Mouse (Mus musculus) CH12.LX (cell line): ENCODE measurements at regions not wholly inside any gene's neighbourhood (a gene's known extent, or its start where the extent isn't known, plus 50 kb on each side); places are given as distances from the start of the nearest gene placed in this dataset.

Source experiments
- DNase-seq: peaks from one replicate; pipeline ENCODE4 v3.0.0-alpha.2; 2013; ENCODE audit errors: extremely low read depth
- H3K27ac ChIP-seq: 2 replicates; pipeline ENCODE4 v1.5.1; 2012; ENCODE audit warnings: low read depth, mild to moderate bottlenecking, control low read depth, moderate library complexity; ENCODE audit not compliant: insufficient read depth
- H3K27me3 ChIP-seq: replicated peaks from 2 replicates; pipeline ENCODE3; 2012; ENCODE audit warnings: inconsistent platforms
- H3K36me3 ChIP-seq, 2 experiments: replicated peaks in 1 of 2; 2 replicates each; pipeline versions ENCODE3 to v1.6.1; 2012; ENCODE audit warnings: inconsistent platforms in 1 of 2, low read length in 1 of 2, mild to moderate bottlenecking in 1 of 2, mixed read lengths in 1 of 2, moderate library complexity in 1 of 2; ENCODE audit not compliant: control insufficient read depth in 1 of 2, insufficient read depth in 1 of 2
- H3K4me1 ChIP-seq, 2 experiments: 2 replicates each; pipeline ENCODE4 v1.6.1; 2012; ENCODE audit warnings: inconsistent platforms in 1 of 2, moderate library complexity in 1 of 2; ENCODE audit not compliant: insufficient read depth in 2 of 2, control insufficient read depth in 1 of 2
- H3K4me2 ChIP-seq: 2 replicates; pipeline ENCODE4 v1.6.1; 2012; ENCODE audit warnings: low read depth, mild to moderate bottlenecking, control low read depth; ENCODE audit not compliant: poor library complexity, insufficient read depth, severe bottlenecking
- H3K4me3 ChIP-seq, 3 experiments: fragments of 150-350 bp in 1 of 3; sonication (generic) in 1 of 3; replicated peaks in 1 of 3; 2 replicates each; pipeline versions ENCODE3 to v1.5.1; 2011 to 2012; ENCODE audit warnings: low read depth in 2 of 3, low read length in 2 of 3, mild to moderate bottlenecking in 2 of 3, moderate library complexity in 2 of 3, control low read depth in 1 of 3, improper control_type of control experiment in 1 of 3, inconsistent platforms in 1 of 3, mixed read lengths in 1 of 3; ENCODE audit not compliant: poor library complexity in 1 of 3
- H3K79me2 ChIP-seq: replicated peaks from 2 replicates; pipeline ENCODE4 v1.6.1; 2012; ENCODE audit warnings: mild to moderate bottlenecking, moderate library complexity; ENCODE audit not compliant: control insufficient read depth, poor library complexity, insufficient read depth, severe bottlenecking; ENCODE audit errors: extremely low read depth
- H3K9ac ChIP-seq: 2 replicates; pipeline ENCODE4 v1.6.1; 2012; ENCODE audit warnings: low read depth, mild to moderate bottlenecking, control low read depth, moderate library complexity; ENCODE audit not compliant: insufficient read depth
- H3K9me3 ChIP-seq: replicated peaks from 2 replicates; pipeline ENCODE3; 2012; ENCODE audit warnings: low read length, inconsistent platforms, mixed read lengths
- CHD1 ChIP-seq: IDR thresholded peaks from 2 replicates; pipeline ENCODE4 v1.6.1; 2012; ENCODE audit warnings: low read depth, low read length, improper control_type of control experiment, inconsistent platforms
- CHD2 ChIP-seq: IDR thresholded peaks from 2 replicates; pipeline ENCODE4 v1.6.1; 2011; ENCODE audit warnings: low read length, improper control_type of control experiment
- E2F4 ChIP-seq: IDR thresholded peaks from 2 replicates; pipeline ENCODE4 v1.6.1; 2011; ENCODE audit warnings: low read depth, low read length, improper control_type of control experiment; ENCODE audit not compliant: insufficient replicate concordance
- ELF1 ChIP-seq: IDR thresholded peaks from 2 replicates; pipeline ENCODE4 v1.6.1; 2014; ENCODE audit warnings: low read depth, mild to moderate bottlenecking, inconsistent platforms, low read length, improper control_type of control experiment
- EP300 ChIP-seq: IDR thresholded peaks from 2 replicates; pipeline ENCODE4 v1.6.1; 2011; ENCODE audit warnings: low read length, improper control_type of control experiment
- GABPA ChIP-seq: IDR thresholded peaks from 2 replicates; pipeline ENCODE4 v1.6.1; 2012; ENCODE audit warnings: low read depth, low read length, improper control_type of control experiment, inconsistent platforms; ENCODE audit not compliant: insufficient replicate concordance
- JUN ChIP-seq: IDR thresholded peaks from 2 replicates; pipeline ENCODE4 v1.6.1; 2011; ENCODE audit warnings: low read depth, mild to moderate bottlenecking, low read length, improper control_type of control experiment, moderate library complexity; ENCODE audit not compliant: insufficient read depth
- KAT2A ChIP-seq: IDR thresholded peaks from 2 replicates; pipeline ENCODE4 v1.6.1; 2012; ENCODE audit warnings: low read length, improper control_type of control experiment, inconsistent platforms; ENCODE audit not compliant: insufficient replicate concordance
- MAFK ChIP-seq: IDR thresholded peaks from 2 replicates; pipeline ENCODE4 v1.6.1; 2011; ENCODE audit warnings: low read length, improper control_type of control experiment; ENCODE audit not compliant: insufficient replicate concordance
- MAZ ChIP-seq: IDR thresholded peaks from 2 replicates; pipeline ENCODE4 v1.6.1; 2012; ENCODE audit warnings: low read depth, mild to moderate bottlenecking, inconsistent platforms, low read length, improper control_type of control experiment, moderate library complexity
- MEF2A ChIP-seq: IDR thresholded peaks from 2 replicates; pipeline ENCODE4 v1.6.1; 2014; ENCODE audit warnings: low read depth, mild to moderate bottlenecking, inconsistent platforms, low read length, improper control_type of control experiment, borderline replicate concordance
- NRF1 ChIP-seq: IDR thresholded peaks from 2 replicates; pipeline ENCODE4 v1.6.1; 2014; ENCODE audit warnings: low read depth, mild to moderate bottlenecking, inconsistent platforms, low read length, improper control_type of control experiment, moderate library complexity
- PAX5 ChIP-seq: IDR thresholded peaks from 2 replicates; pipeline ENCODE4 v1.6.1; 2012; ENCODE audit warnings: low read length, inconsistent platforms, mixed read lengths
- SIN3A ChIP-seq: IDR thresholded peaks from 2 replicates; pipeline ENCODE4 v1.6.1; 2012; ENCODE audit warnings: low read length, improper control_type of control experiment, inconsistent platforms
- SMC3 ChIP-seq: IDR thresholded peaks from 2 replicates; pipeline ENCODE4 v1.6.1; 2011; ENCODE audit warnings: low read depth, low read length, improper control_type of control experiment
- USF1 ChIP-seq: IDR thresholded peaks from 2 replicates; pipeline ENCODE4 v1.6.1; 2014; ENCODE audit warnings: low read depth, mild to moderate bottlenecking, inconsistent platforms, low read length, improper control_type of control experiment
- ZC3H11A ChIP-seq: IDR thresholded peaks from 2 replicates; pipeline ENCODE4 v1.6.1; 2012; ENCODE audit warnings: low read depth, mild to moderate bottlenecking, inconsistent platforms, low read length, improper control_type of control experiment
- ZNF384 ChIP-seq: IDR thresholded peaks from 2 replicates; pipeline ENCODE4 v1.6.1; 2012; ENCODE audit warnings: low read depth, low read length, improper control_type of control experiment, inconsistent platforms
- dilution Hi-C: fragments of 300-500 bp; cut with MboI; formaldehyde crosslinking; loops from 2 replicates; pipeline ENCODE4 v1.14.3; 2020; ENCODE audit warnings: low sequenced_read_pairs; ENCODE audit not compliant: extremely low pct_unique_long_range_greater_than_20kb, extremely low pct_ligation_motif_present
- in situ Hi-C: fragments of 300-500 bp; cut with MboI; formaldehyde crosslinking; loops from 3 replicates; pipeline ENCODE4 v1.14.3; 2019; ENCODE audit warnings: low sequenced_read_pairs, low pct_ligation_motif_present, low pct_unique_long_range_greater_than_20kb, mixed read lengths

GRCm38 (mm10) chr8:12494559-12494958 lies 78.3 kb upstream of the Spaca7 start:
- dilution Hi-C loops (no loop called here), in situ Hi-C loops (no loop called here)
- H3K27me3 ChIP-seq: peaks cover 70% of the 10 kb centered on the region
- H3K9ac ChIP-seq: no peak overlapping the region
- no peaks in the 10 kb centered on the region for H3K36me3 ChIP-seq
- H3K27ac ChIP-seq: no peak overlapping the region
- DNase-seq: no peak
- H3K4me2 ChIP-seq: no peak overlapping the region
- H3K79me2 ChIP-seq: no peaks in the 10 kb centered on the region
- TF ChIP-seq ZC3H11A: no peak
- TF ChIP-seq MEF2A: no peak
- TF ChIP-seq GABPA: no peak
- TF ChIP-seq E2F4: no peak
- TF ChIP-seq ZNF384: no peak
- no peak for TF ChIP-seq CHD2
- no peaks in the 10 kb centered on the region for H3K9me3 ChIP-seq
- no peak overlapping the region for H3K4me3 ChIP-seq
- H3K4me1 ChIP-seq: no peaks in the 10 kb centered on the region

GRCm38 (mm10) chr8:12497420-12497819 lies 75.4 kb upstream of the Spaca7 start:
- TF ChIP-seq ELF1: no peak
- no peak for TF ChIP-seq EP300
- TF ChIP-seq SMC3: no peak
- no peak for TF ChIP-seq JUN
- no peak for TF ChIP-seq PAX5
- TF ChIP-seq MAFK: no peak
- TF ChIP-seq ZC3H11A: no peak
- TF ChIP-seq CHD2: no peak
- no peak for TF ChIP-seq SIN3A
- TF ChIP-seq NRF1: no peak
- no peak for TF ChIP-seq KAT2A
- TF ChIP-seq MEF2A: no peak
- no peak for TF ChIP-seq CHD1
- TF ChIP-seq USF1: no peak
- no peak for TF ChIP-seq MAZ
- Histone ChIP-seq H3K9ac (no peak overlapping the region), H3K36me3 (no peaks in the 10 kb centered on the region), H3K27ac (no peak overlapping the region), H3K79me2 (no peaks in the 10 kb centered on the region), H3K9me3 (no peaks in the 10 kb centered on the region), H3K4me3 (no peak overlapping the region), H3K27me3 (peaks cover 73% of the 10 kb centered on the region), H3K4me1 (no peaks in the 10 kb centered on the region), H3K4me2 (no peak overlapping the region)
- in situ Hi-C loops: no loop called here
- dilution Hi-C loops: no loop called here
- no peak for DNase-seq
